Mouse (Mus musculus) heart, postnatal 0 days (tissue): ENCODE measurements around the gene Mrpl45. TPM values are rescaled to one million over a fixed set of nuclear protein-coding genes. Genes with fewer than 3 reads are reported as not detected.

ENCODE experiments used
- ATAC-seq: fragments of 200-750 bp; cut with Nextera tagmentation; 2 replicates; pipeline ENCODE4 v1.8.0; 2017; ENCODE audit warnings: low read depth, moderate number of reproducible peaks, moderate library complexity; ENCODE audit not compliant: insufficient read depth
- DNase-seq: peaks from one replicate; pipeline ENCODE4 v3.0.0-alpha.2; 2016; ENCODE audit warnings: low spot score
- H3K27ac ChIP-seq: fragments of 300-500 bp; sonication (generic); 2 replicates; pipeline ENCODE4 v1.5.1; 2014; ENCODE audit warnings: low read depth, mild to moderate bottlenecking
- H3K27me3 ChIP-seq: fragments of 300-500 bp; sonication (generic); 2 replicates; pipeline ENCODE4 v1.6.1; 2014; ENCODE audit warnings: low read length, mixed read lengths; ENCODE audit not compliant: control insufficient read depth, insufficient read depth
- H3K36me3 ChIP-seq: fragments of 300-500 bp; sonication (generic); replicated peaks from 2 replicates; pipeline ENCODE4 v1.6.1; 2014; ENCODE audit warnings: low read length, mixed read lengths; ENCODE audit not compliant: control insufficient read depth, insufficient read depth
- H3K4me1 ChIP-seq: fragments of 300-500 bp; sonication (generic); 2 replicates; pipeline ENCODE4 v1.6.1; 2014; ENCODE audit warnings: antibody characterized with exemption; ENCODE audit not compliant: control insufficient read depth, insufficient read depth
- H3K4me2 ChIP-seq: fragments of 300-500 bp; sonication (generic); 2 replicates; pipeline ENCODE4 v1.6.1; 2014; ENCODE audit warnings: low read depth, mild to moderate bottlenecking, low read length, moderate library complexity
- H3K4me3 ChIP-seq: fragments of 300-500 bp; sonication (generic); 2 replicates; pipeline ENCODE4 v1.5.1; 2014; ENCODE audit warnings: low read depth, low read length
- H3K9ac ChIP-seq: fragments of 300-500 bp; sonication (generic); replicated peaks from 2 replicates; pipeline ENCODE4 v1.6.1; 2014; ENCODE audit warnings: low read depth, low read length, mixed read lengths
- H3K9me3 ChIP-seq: fragments of 300-500 bp; sonication (generic); replicated peaks from 2 replicates; pipeline ENCODE4 v1.6.1; 2016; ENCODE audit warnings: low read length; ENCODE audit not compliant: control insufficient read depth
- CTCF ChIP-seq: IDR thresholded peaks from 2 replicates; pipeline ENCODE4 v1.5.1; 2016; ENCODE audit warnings: antibody characterized with exemption, control low read depth, low read depth
- EP300 ChIP-seq: IDR thresholded peaks from 2 replicates; pipeline ENCODE4 v1.6.1; 2016; ENCODE audit warnings: antibody characterized with exemption, low read depth
- WGBS: fragments of 180-500 bp; shearing (Covaris S2); extraction: QIAGEN DNeasy Blood & Tissue Kit; methylation state at CpG from one replicate; pipeline ENCODE4 v1.1.7; 2014; 5-methylcytosine and 5-hydroxymethylcytosine counted together
- polyA plus RNA-seq: library from polyadenylated mRNA; unstranded; fragments of >200 nt; fragmentation: Nextera tagmentation; extraction: Ambion mirVana; gene quantifications from 2 replicates; pipeline ENCODE4 v1.2.1, GENCODE M21; 2015
- total RNA-seq: library from RNA; depleted of rRNA; stranded (reverse); fragments of >200 nt; gene quantifications from 2 replicates; pipeline ENCODE4 v1.2.3, GENCODE M21; 2014; ENCODE audit warnings: low replicate concordance

Gene Mrpl45
- total and polyA plus RNA-seq, 2 experiments from 2014 or later = 41.8 to 64.6 TPM

- H3K9ac ChIP-seq = no peak overlapping the region
- H3K4me1 ChIP-seq = peaks cover 6% of the 10 kb centered on the region; the same call in 1 of the 2 replicates
- no peak overlapping the region for H3K4me3 ChIP-seq
- WGBS = 24% methylated on average over 17 of the region's 17 CpGs
- H3K27me3 ChIP-seq = 0 out of 2 replicates have a peak, but pooled peaks cover 4% of the 10 kb centered on the region
- ATAC-seq (no peak), DNase-seq (no peak)
- no peak overlapping the region for H3K27ac ChIP-seq
- H3K9me3 ChIP-seq = no peaks in the 10 kb centered on the region
- peak overlapping the region; percentile 32 for H3K4me2 ChIP-seq
- TF ChIP-seq CTCF = no peak
- no peak for TF ChIP-seq EP300
- H3K36me3 ChIP-seq = no peaks in the 10 kb centered on the region
These were observed 28.1 kb downstream of the Mrpl45 start for GRCm38 (mm10) chr11:97343619-97344018.

DNA sequence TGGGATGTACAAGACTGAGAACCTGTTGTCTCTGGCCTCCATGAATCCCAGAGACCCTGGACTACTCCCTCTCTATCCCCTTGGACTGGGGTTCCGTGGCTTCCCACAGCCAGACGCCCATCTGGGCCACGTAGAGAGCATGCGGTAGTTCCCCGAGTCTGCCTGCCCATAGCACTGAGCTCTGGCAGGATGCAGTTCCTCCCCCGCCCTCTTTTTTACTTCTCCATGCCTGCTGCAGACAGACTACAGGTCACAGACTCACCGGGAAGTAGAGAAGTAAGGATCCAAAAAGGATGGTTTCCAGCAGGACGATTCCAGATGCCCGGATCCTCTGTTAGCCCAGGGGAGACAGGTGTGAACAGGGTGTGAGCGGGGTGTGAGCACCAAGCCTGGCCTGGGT, 29.9 kb downstream of the Mrpl45 start:
- ATAC-seq = no peak

GRCm38 (mm10) chr11:97346383-97346782, 30.9 kb downstream of the Mrpl45 start:
- Histone ChIP-seq H3K27me3 (0 out of 2 replicates have a peak, but pooled peaks cover 4% of the 10 kb centered on the region), H3K27ac (no peak overlapping the region), H3K4me2 (no peak overlapping the region), H3K9ac (no peak overlapping the region), H3K4me1 (peaks cover 3% of the 10 kb centered on the region), H3K36me3 (no peaks in the 10 kb centered on the region), H3K4me3 (no peak overlapping the region), H3K9me3 (no peaks in the 10 kb centered on the region)
- DNase-seq (no peak), ATAC-seq (no peak)
- TF ChIP-seq CTCF (no peak), EP300 (no peak)
- 80% methylated on average over 9 of the region's 9 CpGs for whole genome bisulfite sequencing

More for the DNA sequence above, 29.9 kb downstream of the Mrpl45 start:
- H3K9me3 ChIP-seq = no peaks in the 10 kb centered on the region
- H3K27me3 ChIP-seq = 0 out of 2 replicates have a peak, but pooled peaks cover 4% of the 10 kb centered on the region
- H3K4me1 ChIP-seq = peaks cover 3% of the 10 kb centered on the region
- no peak for DNase-seq
- H3K4me3 ChIP-seq = no peak overlapping the region
- TF ChIP-seq EP300 = no peak
- TF ChIP-seq CTCF = no peak
- H3K4me2 ChIP-seq = no peak overlapping the region
- H3K27ac ChIP-seq = no peak overlapping the region
- 45% methylated on average over 10 of the region's 10 CpGs for WGBS
- H3K9ac ChIP-seq = no peak overlapping the region
- H3K36me3 ChIP-seq = no peaks in the 10 kb centered on the region

DNA sequence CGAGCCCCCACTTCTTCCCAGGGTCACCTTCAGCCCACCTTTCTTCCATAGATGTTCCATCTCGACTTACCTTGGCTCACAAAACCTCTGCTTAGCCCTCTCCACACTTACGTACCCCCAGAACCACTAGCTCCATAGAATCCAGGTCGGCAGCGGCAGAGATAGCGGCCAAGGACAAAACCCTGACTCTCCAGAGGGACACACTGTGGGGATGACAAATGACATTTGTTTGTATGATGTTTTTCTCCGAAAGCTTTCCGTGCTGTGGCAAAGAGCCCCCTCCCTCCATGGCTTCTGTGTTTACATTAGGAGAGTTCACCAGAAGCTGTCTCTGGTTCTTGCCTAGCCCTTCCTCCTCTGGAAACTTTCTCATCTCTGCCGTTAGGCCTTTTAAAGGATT, 31.8 kb downstream of the Mrpl45 start:
- 71% methylated on average over 9 of the region's 9 CpGs for WGBS
- H3K4me1 ChIP-seq = peaks cover 3% of the 10 kb centered on the region
- H3K27me3 ChIP-seq = 0 out of 2 replicates have a peak, but pooled peaks cover 3% of the 10 kb centered on the region
- TF ChIP-seq EP300 (no peak), CTCF (no peak)
- DNase-seq (no peak), ATAC-seq (no peak)
- no peak overlapping the region for H3K4me3 ChIP-seq
- no peak overlapping the region for H3K4me2 ChIP-seq
- H3K27ac ChIP-seq = no peak overlapping the region
- no peak overlapping the region for H3K9ac ChIP-seq
- no peaks in the 10 kb centered on the region for H3K36me3 ChIP-seq
- no peaks in the 10 kb centered on the region for H3K9me3 ChIP-seq

- TF ChIP-seq EP300 = no peak
- TF ChIP-seq CTCF = no peak
- Histone ChIP-seq H3K27ac (peak overlapping the region; percentile 82), H3K4me1 (peaks cover 3% of the 10 kb centered on the region), H3K4me3 (no peak overlapping the region), H3K9ac (peak overlapping the region; percentile 41; the same call in 1 of the 2 replicates), H3K27me3 (no peaks in the 10 kb centered on the region), H3K36me3 (no peaks in the 10 kb centered on the region), H3K4me2 (no peak overlapping the region), H3K9me3 (no peaks in the 10 kb centered on the region)
- peak; percentile 88 for ATAC-seq
- 4% methylated on average over 2 of the region's 2 CpGs for WGBS
- peak; percentile 93 for DNase-seq
These were observed 34.5 kb downstream of the Mrpl45 start for GRCm38 (mm10) chr11:97350035-97350434.

- Histone ChIP-seq H3K27me3 (no peaks in the 10 kb centered on the region), H3K9ac (no peak within 1 kb of the TSS), H3K4me2 (no peak within 1 kb of the TSS), H3K9me3 (no peaks in the 10 kb centered on the region), H3K4me3 (no peak within 1 kb of the TSS), H3K27ac (no peak within 1 kb of the TSS), H3K36me3 (no peaks in the 10 kb centered on the region), H3K4me1 (peaks cover 3% of the 10 kb centered on the region)
- no peak for DNase-seq
- TF ChIP-seq EP300 (no peak), CTCF (no peak)
- WGBS = 68% methylated on average over 3 of the region's 3 CpGs
- ATAC-seq = no peak
These were observed 36.6 kb downstream of the Mrpl45 start, which contains the start of gene Gpr179 for GRCm38 (mm10) chr11:97352027-97352684. Gpr179 (minus strand) TSS chr11:97352077.
